Mouse (Mus musculus) kidney, postnatal 36 days (tissue): Measurements from ENCODE around the gene Lrrc75a.

Source experiments
- DNase-seq, 2 experiments: peaks; one replicate each; pipeline ENCODE4 v3.0.0; 2021 to 2022; ENCODE audit warnings: mixed read lengths in 2 of 2

Gene Lrrc75a

DNA sequence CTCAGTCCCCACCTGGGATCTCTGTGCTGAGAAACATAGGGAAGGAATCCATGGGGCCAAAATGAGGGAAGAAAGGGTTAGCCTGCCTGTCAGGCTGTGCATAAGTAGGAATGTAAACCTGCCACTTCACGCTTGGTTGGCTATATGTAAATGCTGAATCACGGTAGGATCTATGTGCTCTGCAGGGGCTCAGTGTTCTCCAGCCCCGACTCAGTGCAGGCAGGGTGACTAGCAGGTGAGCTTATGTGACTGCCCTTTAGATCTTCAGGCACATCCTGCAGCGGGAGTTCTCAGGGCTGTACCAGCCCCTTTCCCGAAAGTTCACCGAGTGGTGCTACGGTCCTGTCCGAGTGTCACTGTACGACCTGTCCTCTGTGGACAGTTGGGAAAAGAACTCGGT is 58.9 kb downstream of the Lrrc75a start:
- DNase-seq, result no peak

DNA sequence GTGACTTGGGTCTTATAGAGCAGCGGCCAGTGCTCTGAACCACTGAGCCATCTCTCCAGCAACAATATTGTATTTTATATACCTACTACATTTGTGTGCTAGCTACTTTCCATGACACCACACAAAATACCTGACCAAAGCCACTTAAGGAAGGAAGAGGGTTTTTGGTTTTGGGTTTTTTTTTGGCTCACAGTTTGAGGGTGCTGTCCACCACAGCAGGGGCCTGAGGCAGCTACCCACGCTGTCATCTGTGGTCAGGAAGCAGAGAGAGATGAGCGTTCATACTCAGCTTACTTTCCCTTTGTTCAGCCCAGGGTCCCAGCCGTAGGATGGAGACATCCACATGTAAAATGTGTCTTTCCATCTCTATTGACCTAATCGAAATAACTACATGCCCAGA is 61.3 kb downstream of the Lrrc75a start:
- DNase-seq, result no peak

DNA sequence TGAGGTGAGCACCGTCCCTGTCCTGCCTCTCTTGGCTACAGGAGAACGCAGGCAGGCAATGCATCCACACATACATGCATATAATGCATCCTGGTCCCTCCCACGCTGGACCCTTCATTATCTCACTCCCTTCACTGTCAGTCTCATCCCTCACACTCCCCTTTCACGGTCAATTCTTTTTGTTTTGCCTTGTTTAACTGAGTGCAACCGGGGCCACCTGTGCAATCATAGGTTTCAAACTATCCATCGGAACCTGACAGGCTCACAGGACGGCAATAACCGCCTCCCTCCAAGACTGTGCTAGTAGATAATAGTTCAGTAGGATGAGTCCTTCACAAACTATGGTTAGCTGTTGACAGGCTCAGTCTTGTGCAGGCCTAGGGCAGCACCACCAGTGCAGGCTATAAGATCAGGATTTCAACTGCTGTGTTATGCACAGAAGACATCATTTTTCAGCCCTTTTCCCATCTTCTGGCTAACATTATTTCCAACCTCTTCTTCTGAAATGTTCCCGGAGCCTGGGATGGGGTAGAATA is 63.6 kb downstream of the Lrrc75a start:
- no peak for DNase-seq

DNA sequence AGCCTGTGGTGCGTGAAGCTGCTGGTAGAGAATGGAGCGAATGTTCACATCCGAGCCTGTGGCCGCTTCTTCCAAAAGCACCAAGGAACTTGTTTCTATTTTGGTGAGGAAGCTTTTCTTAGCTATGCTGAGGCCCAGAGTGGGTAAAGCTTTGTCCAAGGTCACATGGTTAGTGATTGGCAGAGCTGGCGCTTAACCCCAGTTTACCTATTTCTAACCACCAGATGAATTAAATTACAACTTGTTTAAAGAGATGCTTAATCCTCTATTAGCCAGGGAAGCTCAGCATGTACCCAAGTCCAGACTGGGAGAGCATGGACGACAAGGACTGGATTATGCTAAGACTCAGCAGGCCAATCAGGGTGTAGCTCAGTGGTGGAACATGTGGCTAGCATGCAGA is 65.3 kb downstream of the Lrrc75a start:
- peak; percentile 17 to 27 for DNase-seq

DNA sequence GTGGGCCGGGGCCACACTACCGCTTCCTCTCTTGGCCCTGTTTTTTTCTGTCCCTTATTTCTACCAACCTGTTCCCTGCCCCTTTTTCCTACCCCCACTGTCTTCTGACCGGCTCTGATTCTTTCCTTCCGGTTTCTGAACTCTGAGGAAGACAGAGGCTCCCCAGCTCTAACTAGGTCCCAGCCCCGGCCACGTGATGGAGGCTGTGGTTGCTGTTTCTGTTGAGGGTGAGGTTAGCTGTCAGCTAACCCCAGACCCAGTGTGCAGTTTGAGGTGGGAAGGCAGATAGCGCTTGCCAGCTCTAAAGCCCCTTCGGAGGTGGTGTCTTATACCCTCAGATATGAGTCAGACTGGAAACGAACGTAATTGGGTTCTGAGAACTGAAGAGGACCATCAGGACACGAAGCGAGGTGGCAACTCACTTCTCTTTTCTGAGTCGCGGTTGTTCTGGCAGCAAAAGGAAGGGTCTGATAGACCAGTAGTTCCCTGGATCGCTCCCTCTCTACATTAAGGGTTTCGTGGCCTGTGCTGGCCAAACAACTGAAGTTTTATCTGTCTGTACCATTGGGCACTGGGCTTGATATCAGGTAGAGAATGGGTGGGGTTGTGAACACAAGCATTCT is 71.7 kb downstream of the Lrrc75a start:
- DNase-seq, result no peak

DNA sequence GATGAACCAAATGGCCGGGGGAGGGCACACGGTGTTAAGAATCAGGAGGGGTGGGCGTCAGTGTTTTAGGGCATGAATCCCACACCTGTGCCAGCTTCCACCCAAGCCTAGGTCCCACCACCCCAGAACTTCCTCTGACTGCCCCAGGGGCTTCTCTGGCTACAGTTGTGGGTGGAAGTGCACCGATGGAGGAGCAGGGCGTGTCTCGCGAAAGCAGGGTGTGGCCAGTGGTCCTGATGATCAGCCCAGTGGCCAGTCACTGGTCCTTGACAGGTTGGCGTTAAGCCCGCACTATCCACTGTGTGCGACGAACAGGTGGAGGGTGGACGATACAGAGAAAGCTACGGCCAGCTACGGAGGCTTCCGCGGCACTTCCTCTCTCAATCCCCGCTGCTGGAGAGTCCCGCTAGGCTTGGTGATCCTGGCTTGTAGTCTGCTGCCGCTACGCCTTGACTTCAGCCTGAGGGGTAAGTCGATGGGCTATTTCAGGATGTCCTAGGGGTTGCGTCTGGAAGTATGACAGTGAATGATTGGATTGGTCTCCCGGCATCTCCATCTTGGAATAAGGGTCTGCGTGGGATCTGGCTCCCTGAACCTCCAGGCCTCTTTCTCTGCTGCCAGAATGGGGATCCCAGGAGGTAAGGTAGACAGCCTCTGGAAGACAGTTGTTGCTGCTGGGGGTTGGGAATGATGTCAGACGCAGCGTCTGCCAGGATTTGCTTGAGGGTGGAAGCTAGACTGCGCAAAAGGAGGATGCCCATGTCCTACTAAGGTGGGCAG is 72.5 kb downstream of the Lrrc75a start:
- peak in 1 of 2 experiments; percentile 59 for DNase-seq

DNA sequence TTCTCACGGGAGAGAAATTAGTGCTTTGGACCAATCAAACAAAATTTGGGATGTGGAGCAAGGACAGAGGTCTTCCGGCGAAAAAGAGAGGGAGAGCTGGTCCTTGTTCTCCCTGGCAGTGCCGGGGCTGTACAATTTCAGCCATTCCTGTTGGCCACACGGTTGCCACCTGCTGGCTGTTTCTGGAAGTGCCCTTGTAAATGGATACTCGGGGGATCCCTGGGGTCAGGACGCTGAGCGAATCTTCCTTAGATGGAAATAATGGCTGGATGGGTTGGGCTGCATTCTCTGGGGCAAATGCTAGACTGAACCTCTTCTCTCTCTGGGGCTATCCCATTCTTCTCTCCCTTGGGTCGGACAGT is 73.0 kb downstream of the Lrrc75a start:
- peak; percentile 84 to 93 for DNase-seq

DNA sequence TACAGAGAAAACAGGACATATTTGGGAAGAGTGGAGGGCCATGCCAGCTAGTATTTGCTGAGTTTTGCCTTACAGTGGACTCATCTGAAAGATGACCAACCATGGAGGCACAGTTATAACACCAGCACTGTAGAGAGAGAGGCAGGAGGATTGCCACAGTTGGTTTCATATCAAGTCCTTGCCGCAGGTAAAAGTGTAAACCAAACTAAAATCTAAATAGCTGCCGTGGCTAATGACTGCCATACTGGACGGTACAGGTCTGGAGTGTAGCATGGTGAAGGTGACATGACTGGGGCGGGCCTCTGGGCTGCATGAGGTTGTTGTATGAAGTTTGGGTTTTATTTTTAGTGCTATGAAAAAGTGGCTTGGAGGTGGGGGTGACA is 73.6 kb downstream of the Lrrc75a start:
- no peak for DNase-seq

DNA sequence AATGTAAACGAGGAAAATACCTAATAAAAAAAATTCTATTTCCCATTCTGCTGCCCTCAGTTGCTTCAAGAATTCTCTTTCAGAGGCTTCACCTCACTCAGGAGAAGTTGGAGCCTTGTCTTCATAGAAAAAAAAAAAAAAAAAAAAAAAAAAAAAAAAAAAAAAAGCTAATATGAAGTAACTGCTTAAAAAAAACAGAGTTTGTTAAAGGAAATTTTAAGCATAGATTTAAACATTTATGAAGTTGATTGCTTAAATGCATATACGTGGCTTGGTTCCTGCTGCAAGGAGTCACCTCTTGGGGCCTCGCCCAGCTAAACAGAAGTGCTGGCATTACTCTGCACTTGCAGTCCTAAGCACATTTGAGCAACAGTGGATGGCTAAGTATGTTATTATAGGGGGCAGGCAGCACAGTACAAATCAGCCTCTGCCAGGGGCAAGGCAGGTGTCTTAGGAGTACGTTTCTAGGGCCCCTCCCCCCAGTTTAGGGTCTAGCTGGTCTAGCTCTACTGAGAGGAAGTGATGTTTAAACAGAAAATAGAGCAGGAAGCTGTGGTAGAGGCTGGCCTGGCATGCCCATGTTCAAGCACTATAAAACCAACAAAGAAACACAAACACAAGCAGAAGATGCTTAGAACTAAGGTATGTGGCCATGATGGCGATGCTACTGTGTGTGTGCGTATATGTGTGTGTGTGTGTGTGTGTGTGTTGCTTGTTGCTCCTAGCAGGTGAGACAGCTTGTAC is 74.2 kb downstream of the Lrrc75a start, which contains the start of gene Trpv2:
Gene Trpv2, plus strand, starts transcription at position 528 of the 744 bp plus-strand sequence.
- no peak for DNase-seq

DNA sequence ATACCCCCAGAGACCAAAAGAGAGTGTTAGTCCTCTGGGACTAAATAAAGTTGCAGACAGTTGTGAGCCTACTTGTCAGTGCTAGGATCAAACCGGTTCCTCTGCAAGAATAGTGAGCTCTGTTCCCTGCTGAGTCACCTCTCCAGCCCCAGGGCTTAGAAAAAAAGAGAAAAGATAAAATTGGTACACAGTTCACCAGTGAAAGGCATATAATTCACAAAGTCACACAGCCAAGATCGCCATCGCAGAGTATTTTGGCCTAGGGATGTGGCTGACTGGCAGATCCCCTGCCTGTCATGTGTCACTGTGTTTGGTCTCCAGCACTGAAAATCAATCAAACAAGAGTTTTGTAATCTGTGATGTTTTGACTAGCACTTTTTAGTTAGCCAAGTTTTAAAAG is 80.0 kb downstream of the Lrrc75a start:
- no peak for DNase-seq

DNA sequence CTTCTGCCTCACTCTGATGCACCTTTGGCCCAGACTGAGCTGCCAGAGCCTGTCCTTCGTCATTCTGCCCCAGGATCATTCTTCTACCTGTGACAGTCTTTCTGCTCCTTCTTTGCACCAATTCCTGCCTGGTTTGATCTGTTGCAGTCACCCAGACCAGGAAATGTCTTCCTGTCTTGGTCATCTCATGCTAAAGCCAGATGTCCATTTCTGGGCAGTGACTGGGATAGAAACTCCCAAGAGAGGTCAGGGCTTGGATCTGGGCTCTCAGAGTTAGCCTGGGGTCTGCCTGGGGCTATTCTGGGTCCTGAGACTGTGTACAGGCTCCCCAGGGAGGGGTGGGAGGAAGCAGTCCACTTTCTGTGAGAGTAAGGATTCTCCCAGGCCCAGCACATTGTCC is 82.1 kb downstream of the Lrrc75a start:
- no peak for DNase-seq

DNA sequence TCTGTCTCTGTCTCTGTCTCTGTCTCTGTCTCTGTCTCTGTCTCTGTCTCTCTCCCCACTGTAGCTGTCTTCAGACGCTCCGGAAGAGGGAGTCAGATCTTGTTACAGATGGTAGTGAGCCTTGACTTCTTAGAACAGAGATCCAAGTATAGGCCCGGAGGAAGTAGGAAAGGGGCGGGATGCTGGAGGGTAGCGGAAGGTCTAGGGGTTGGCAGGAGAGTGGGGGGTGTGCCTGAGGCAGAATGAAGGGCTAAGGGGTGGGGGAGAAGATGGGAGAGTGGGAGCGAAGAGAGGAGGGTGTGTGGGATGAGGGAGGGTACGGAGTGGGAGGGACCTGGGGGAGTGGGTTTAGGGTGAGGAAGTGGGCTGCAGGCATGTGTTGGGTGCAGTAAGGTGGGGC is 82.6 kb downstream of the Lrrc75a start:
- no peak for DNase-seq

DNA sequence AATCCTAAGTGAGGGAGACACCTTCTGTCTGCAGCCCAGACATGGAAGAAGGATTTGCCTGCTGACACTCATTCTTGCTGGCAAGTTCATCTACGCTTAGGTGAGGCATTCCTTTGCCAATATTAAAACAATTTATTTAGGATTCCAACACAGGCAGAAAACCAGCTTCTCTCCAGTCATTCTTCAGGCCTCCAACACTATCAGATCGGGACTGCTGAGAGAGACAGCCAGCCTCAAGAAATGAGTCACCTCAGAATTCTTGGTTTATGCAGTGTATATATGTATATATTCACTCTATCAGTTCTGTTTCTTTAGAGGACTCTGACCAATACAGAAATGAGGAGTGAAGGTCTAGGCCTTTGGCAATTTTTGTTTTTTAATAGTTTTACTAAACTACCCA is 84.7 kb downstream of the Lrrc75a start:
- DNase-seq, result no peak

DNA sequence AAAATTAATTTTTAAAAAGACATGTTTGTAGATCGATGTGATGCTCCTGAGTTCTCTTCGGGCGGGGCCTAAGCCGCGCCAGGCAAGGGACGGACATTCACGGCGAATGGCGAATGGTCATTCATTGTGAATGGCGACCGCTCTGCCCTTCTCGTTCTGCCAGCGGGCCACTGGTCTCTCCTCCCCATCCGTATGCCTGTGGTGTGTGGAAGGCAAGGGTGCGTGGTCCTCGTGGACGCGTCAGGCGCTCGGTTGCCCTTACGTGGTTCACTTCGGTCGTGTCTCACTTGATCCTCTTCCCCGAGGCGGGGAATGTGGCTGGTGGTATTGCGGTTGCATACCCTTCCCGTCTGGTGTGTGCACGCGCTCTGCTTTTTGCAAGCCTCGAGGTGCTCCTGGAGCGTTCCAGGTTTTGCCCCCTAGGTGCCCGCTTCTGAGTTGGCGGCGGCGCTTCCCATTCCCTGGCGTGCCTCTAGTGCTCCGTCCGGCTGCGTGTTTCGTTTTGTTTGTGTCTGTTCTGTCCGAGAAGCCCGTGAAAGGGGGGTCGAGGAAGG is 87.8 kb downstream of the Lrrc75a start:
- DNase-seq, result peak in 1 of 2 experiments; percentile 49

DNA sequence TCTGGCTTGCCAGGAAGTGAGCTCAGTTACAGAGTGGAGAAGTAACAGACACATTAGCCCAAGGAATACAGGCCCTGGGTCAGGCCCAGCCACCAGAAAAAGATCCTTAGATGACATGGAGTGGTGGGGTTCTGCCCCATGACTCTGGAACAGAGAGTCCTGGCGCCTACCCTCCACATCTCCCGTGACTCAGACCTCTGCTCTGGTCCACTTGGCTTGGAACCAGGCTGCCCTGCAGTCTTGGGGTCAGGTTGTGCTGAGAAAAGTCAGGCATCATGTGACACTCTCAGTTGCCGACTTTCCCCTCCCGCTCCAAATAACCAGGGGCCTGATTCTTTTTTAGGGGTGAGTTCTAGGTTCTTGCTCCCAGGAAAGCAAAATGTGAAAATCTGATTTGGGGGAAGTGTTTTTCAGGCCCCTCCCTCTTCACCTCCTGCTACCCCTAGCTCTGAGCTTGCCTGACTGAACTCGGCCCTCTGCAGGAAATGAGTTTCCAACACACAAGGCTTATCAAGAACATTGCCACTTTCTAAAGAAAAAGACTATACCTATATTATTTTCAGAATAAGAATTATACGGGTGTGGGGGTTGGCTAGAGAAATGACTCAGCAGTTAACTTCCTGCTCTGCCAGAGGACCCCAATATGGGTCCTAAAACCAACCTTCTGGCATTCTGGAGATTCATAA is 89.2 kb downstream of the Lrrc75a start:
- DNase-seq, result peak; percentile 92 to 95

DNA sequence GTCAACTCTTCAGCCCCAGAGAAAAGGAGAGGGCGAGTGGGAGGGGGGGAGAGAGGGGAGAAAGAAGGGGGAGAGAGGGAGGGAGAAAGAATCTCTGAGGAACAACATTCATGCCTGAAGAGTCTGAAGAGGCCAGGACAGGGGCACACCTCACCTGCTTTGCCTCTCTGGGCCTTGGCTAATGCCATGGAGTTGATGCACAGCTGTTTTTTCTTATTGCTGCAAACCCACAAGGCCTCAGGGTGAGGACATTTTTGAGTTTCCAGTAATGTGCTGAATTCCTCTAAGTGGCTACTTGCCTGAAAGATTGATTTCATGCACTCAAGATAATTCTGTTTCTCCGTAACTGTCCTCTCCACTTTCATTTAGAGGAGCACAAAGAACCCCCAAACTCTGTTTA is 90.2 kb downstream of the Lrrc75a start:
- no peak for DNase-seq

DNA sequence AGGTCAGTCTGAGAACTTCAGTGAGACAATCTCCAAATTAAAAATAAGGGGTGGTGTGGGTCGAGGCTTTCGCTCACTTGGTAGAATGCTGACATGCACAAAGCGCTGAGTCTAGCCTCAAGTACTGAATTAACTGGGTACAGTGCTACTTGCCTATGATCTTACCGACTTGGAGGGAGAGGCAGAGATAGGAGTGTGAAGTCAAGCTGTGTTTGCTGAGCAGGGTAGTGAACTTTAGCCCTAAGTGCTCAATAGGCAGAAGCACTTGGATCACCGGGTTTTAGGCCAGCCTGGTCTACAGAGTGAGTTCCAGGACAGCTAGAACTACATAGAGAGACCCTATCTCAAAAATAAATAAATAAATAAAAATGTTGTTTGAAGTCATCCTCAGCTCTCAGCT is 91.1 kb downstream of the Lrrc75a start:
- peak; percentile 44 to 84 for DNase-seq

DNA sequence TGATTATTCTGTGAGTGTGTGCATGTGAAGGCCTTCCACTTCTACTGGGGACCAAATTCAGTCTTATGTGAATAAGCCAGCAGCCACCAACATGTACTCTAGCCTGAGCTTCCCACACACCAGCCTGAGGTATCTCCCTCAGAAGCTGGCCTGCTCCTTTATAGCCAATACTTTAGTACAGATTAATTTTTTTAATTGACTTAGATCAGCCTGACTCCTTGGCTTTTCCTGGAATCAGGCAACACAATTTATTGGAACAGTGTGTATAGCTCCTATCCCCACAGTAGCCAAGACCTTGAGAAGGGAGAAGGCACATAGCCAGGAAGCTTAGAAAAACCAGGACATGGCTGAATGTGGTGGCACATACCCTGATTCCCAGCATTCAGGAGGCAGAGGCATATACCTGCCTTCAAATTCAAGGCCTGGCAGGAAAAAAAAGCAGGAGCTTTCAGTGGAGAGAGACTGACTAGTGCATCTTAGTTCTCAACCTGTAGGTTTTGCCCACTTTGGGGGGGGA is 92.4 kb downstream of the Lrrc75a start:
- DNase-seq, result no peak

DNA sequence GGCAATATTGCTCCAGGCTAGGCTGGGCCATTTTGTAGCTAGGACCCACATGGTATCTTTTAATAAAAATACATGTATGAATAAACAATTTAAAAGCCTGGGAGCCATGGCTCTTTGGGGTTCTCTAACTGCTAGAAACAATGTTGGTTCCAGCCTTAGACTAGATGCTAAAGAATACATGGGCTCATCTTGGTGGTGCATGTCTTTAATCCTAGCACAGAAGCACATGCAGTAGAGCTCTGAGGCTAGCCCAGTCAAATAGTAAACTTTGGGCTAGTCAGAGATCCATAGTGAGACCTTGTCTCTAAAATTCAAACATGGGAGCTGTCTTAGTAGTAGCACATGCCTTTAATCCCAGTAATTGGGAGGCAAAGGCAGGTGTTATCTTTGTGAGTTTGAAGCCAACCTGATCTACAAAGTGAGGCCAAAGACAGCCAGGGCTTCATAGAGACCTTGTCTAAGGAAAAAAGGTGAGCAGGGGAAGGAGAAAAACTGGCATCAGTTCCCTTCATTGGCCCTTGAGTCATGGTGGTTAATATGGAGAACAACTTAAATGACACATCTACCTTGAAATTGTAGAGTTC is 93.3 kb downstream of the Lrrc75a start:
- DNase-seq, result no peak
